Mouse (Mus musculus) lung, adult 2 months (tissue): Measurements from ENCODE around the gene Onecut3. TPM values are rescaled to one million over a fixed set of nuclear protein-coding genes. Genes with fewer than 3 reads are reported as not detected.

Experiments
- DNase-seq: peaks from one replicate; pipeline ENCODE4 v3.0.0; 2022
- H3K4me1 ChIP-seq: fragments of 200-500 bp; 2 replicates; pipeline ENCODE4 v1.6.1; 2011; ENCODE audit warnings: low read length; ENCODE audit not compliant: control insufficient read depth, insufficient read depth
- H3K4me3 ChIP-seq: fragments of 200-500 bp; replicated peaks from 2 replicates; pipeline ENCODE3; 2011; ENCODE audit warnings: low read depth, mild to moderate bottlenecking, control low read depth, low read length; ENCODE audit errors: extremely low read depth
- CTCF ChIP-seq: fragments of 200-500 bp; IDR thresholded peaks from 2 replicates; pipeline ENCODE4 v1.5.1; 2011; ENCODE audit warnings: mild to moderate bottlenecking, low read length, control low read depth; ENCODE audit not compliant: insufficient read depth
- POLR2A ChIP-seq: fragments of 200-500 bp; IDR thresholded peaks from 2 replicates; pipeline ENCODE4 v1.6.1; 2011; ENCODE audit warnings: low read depth, mild to moderate bottlenecking, control low read depth, low read length, borderline replicate concordance; ENCODE audit errors: extremely low read depth
- WGBS: fragments of 180-500 bp; shearing (Covaris S2); methylation state at CpG from one replicate; pipeline ENCODE4 v1.1.7; 2018; 5-methylcytosine and 5-hydroxymethylcytosine counted together
- polyA plus RNA-seq: library from polyadenylated mRNA; depleted of rRNA; stranded (reverse); fragments of >200 nt; gene quantifications from 2 replicates; pipeline ENCODE4 v1.2.3, GENCODE M21; 2012

Gene Onecut3
- polyA plus RNA-seq, 1 experiment, result not detected

DNA sequence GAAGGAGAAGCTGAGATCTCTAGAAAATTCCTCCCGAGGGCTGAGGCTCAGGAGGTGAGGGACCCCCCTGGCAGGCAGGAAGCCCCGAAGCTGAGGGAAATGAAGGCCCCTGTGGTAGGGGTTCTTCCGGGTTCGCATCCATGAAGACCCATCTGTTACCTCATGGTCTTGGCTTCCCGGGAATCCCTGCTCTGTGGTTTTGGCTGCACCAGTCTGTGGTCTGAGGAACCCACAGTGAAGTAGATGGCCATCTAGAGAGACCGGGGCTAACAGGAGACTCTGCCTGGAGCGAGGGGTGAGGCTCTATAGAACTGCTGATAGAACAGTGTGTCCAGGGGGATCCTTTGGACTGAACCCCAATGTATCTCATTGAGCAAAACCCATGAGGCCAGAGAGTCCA is 33.3 kb upstream of the Onecut3 start:
- H3K4me1 ChIP-seq, result no peaks in the 10 kb centered on the region
- TF ChIP-seq POLR2A (no peak), CTCF (no peak)
- 50% methylated on average over 7 of the region's 7 CpGs for WGBS
- H3K4me3 ChIP-seq, result no peak overlapping the region
- no peak for DNase-seq

DNA sequence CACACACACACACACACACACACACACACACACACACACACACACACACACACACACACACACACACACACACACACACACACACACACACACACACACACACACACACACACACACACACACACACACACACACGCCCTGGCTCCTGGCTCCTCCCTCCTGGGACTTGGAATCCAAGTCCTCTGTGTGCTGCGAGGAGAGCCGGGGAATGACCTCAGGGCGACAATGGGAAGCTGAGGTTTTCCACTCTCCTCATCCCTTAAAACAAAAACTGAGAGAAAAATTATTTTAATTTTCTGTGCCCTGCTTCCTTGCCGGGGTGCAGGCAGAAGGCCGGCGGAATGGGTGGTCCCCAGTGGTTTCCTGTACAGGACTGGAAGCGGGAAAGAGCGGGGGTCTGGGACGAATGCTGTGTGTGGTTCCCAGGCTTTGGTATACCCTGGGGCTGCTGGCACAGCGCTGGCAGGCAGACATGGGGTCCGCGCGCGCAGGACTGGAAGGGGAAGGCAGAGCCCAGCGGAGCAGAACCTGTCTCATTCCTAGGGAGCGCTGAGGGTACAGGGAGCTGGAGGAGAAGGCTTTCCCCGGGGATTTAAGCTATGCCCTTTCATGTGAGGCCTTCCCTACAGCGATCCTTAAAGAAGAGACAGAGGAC is 30.1 kb upstream of the Onecut3 start:
- DNase-seq, result no peak

DNA sequence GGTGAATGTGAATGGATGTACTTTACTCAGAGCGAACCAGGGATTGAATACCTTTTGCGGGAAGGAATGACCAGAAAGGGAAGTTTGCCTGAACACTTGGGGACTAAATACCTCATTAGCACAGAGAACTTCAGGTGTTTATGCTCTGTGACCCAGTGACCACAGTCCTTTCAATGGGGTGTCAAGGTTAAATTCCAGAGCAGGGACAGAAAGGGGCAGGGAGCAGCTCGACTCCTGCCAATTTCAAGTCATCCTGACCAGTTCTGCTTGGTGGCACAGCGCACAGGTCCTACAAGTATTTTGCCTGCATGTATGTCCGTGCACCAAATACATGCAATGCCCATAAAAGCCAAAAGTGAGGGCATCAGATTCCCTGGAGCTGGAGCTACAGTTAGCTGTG is 29.6 kb upstream of the Onecut3 start:
- TF ChIP-seq POLR2A, result no peak
- no peak for TF ChIP-seq CTCF
- H3K4me1 ChIP-seq, result no peaks in the 10 kb centered on the region
- no peak overlapping the region for H3K4me3 ChIP-seq
- no peak for DNase-seq
- 68% methylated on average over 5 of the region's 5 CpGs for WGBS

More for the DNA sequence above, 30.1 kb upstream of the Onecut3 start:
- 13% methylated on average over 19 of the region's 19 CpGs for WGBS
- no peak overlapping the region for H3K4me3 ChIP-seq
- TF ChIP-seq CTCF (no peak), POLR2A (no peak)
- H3K4me1 ChIP-seq, result no peaks in the 10 kb centered on the region

DNA sequence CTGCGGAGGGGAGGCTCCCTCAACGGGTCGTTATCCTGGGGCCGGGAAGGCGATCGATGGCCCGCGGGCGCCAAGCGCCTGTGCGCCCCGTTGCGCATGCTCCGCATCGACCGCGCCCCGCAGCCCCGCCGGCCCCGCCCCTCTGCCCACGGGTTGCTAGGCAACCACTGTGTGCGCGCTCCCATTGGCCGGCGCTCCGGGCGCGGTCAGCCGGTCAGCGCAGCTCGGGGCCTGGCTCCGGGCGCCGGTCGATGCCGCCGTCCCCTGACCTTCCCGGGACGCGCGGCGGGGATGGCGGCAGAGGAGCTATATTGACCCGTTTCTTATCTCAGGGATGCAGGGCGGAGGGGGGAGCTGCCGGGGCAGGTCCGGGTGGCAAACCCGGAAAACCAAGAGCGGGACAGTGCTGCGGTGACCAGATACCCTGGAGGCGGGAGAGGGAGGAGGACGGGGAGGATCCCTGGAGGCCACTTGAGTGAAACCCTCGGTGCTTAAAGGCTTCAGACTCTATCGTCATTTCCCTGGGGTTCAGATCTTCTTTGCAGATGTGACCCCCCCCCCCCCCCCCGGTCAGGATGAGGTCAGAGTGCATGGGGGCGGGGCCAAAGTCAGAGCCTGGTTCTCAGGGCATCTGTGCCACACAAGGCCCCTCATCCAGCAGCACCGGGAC is 19.2 kb upstream of the Onecut3 start:
- peak; percentile 79 for DNase-seq
- 2% methylated on average over 57 of the region's 58 CpGs for WGBS
- Histone ChIP-seq H3K4me1 (no peaks in the 10 kb centered on the region), H3K4me3 (peak overlapping the region; percentile 72)
- TF ChIP-seq POLR2A, result no peak
- no peak for TF ChIP-seq CTCF

DNA sequence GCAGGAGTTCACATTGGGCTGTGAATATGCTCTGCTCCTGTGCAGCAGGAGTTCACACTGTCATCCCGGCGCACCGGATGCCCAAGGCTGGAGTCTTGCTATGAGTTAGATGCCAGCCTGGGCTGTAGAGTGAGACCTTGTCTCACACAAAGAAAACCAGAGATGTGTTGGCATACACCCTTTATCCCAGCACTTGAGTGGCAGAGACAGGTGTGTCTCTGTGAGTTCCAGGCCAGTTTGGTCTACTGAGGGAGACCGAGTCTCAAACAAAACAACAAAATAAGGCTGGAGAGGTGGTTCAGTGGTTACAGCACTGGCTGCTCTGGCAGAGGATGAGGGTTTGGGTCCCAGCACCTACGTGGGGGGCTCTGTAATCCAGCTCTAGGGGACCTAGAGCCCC is 16.1 kb upstream of the Onecut3 start:
- Histone ChIP-seq H3K4me3 (no peak overlapping the region), H3K4me1 (no peaks in the 10 kb centered on the region)
- no peak for DNase-seq
- no peak for TF ChIP-seq CTCF
- TF ChIP-seq POLR2A, result no peak
- WGBS, result 69% methylated on average over 5 of the region's 5 CpGs

DNA sequence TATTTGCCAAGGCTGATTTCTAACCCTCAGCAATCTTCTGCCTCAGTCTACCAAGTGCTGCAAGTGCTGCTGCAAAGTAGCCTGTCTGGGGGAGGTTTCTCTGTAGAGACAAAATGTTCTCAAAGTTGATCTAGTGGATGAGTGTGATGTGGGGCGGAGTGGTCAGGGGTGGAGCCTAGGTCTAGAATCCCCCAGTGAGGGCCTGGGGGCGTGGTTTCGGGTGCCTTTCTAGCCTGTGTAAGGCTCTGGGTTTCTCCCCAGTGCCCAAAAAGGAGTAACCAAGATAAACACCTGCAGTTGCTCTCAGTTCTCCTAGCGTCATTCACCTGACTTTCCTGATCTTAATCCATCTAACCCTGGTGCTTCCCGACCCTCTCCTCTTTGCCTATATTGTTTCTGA is 13.6 kb upstream of the Onecut3 start:
- 19% methylated on average over 5 of the region's 5 CpGs for WGBS
- Histone ChIP-seq H3K4me3 (no peak overlapping the region), H3K4me1 (no peaks in the 10 kb centered on the region)
- no peak for DNase-seq
- TF ChIP-seq CTCF (no peak), POLR2A (no peak)

DNA sequence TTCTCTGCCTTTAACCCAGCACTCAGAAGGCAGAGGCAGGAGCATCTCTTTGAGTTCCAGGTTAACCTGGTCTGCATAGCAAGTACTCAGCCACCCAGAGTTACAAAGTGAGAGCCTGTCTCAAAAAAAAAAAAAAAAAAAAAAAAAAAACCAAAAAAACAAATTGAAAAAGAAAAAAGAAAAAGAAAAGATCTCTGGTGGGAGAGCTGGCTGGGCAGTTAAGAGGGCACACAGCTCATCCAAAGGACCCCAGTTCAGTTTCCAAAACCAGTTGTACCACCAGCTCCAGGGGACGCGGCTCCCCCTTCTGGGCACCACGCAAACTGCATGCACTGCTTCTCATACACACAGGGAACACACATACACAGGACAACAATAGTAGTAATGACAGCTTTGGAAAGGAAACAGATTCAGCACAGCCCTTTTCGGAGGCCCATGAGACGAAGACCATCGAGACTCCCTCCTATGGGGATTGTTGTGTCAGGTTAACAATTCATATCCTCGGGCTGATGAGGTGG is 7.7 kb upstream of the Onecut3 start:
- H3K4me1 ChIP-seq, result peaks cover 2% of the 10 kb centered on the region; the same call in 1 of the 2 replicates
- TF ChIP-seq POLR2A, result no peak
- no peak for TF ChIP-seq CTCF
- WGBS, result 72% methylated on average over 7 of the region's 7 CpGs
- no peak overlapping the region for H3K4me3 ChIP-seq
- DNase-seq, result no peak

DNA sequence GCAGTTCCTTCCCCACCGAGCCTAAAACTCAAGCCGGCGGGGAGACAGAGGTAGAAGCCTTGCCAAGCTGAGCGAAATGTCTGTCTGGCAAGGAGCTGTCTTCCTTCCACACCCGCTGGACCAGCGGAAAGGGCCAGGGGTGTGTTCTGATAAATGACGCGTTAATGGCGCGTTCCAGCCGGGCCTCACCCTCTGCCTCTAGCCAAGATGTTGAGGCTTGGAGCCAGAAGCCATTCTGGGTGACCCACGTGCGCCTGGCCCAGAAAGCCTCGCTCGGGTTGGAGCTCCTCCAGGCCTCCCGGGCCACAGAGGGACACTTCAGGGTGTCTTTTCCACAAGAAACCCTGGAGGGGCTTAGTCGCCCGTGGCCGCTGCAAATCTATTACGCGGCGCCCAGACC is 4.6 kb upstream of the Onecut3 start:
- Histone ChIP-seq H3K4me1 (peaks cover 2% of the 10 kb centered on the region; the same call in 1 of the 2 replicates), H3K4me3 (no peak overlapping the region)
- DNase-seq, result peak; percentile 51
- no peak for TF ChIP-seq POLR2A
- TF ChIP-seq CTCF, result no peak
- 2% methylated on average over 22 of the region's 22 CpGs for WGBS

DNA sequence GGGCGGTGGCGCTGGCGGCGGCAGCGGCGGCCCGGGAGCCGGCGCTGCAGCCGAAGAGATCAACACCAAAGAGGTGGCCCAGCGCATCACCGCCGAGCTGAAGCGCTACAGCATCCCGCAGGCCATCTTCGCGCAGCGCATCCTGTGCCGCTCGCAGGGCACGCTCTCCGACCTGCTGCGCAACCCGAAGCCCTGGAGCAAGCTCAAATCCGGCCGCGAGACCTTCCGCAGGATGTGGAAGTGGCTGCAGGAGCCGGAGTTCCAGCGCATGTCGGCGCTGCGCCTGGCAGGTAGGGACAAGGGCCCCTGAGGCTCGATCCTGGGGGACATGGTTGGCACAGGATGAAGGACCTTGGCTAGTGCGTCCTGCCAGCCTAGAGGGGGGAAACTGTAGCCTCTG is 1.3 kb downstream of the Onecut3 start:
- H3K4me3 ChIP-seq, result no peak overlapping the region
- no peaks in the 10 kb centered on the region; the same call in 1 of the 2 replicates for H3K4me1 ChIP-seq
- TF ChIP-seq CTCF (no peak), POLR2A (no peak)
- no peak for DNase-seq
- WGBS, result under 1% methylated on average over 35 of the region's 35 CpGs

DNA sequence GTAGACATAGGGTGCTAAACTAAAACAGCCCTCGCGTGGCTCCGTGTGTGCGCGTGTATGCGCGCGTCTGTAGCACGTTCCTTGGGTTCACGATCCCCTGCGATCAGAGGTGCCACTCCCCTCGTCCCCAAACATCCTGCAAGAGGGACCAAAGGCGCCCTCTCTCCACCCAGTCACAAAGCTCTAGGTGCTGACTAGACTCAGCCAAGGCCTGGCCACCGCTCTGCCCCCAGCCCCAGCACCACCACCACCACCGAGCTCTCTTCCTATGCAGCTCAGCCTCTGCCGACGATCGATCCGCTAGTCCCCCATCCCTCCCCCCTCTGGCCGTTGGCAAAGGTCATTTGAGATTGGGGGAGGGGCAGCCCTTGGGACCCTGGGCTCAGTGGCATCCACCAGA is 1.8 kb downstream of the Onecut3 start:
- 1% methylated on average over 19 of the region's 20 CpGs for whole genome bisulfite sequencing
- no peak for DNase-seq
- H3K4me1 ChIP-seq, result no peaks in the 10 kb centered on the region; the same call in 1 of the 2 replicates
- TF ChIP-seq CTCF (no peak), POLR2A (no peak)
- no peak overlapping the region for H3K4me3 ChIP-seq
